Mouse (Mus musculus) gastrocnemius, postnatal 10 days (tissue): Measurements from ENCODE around the gene Usp22. TPM values are rescaled to one million over a fixed set of nuclear protein-coding genes. Genes with fewer than 3 reads are reported as not detected.

Experiments used
- DNase-seq: peaks from one replicate; pipeline ENCODE4 v3.0.0; 2021; ENCODE audit warnings: mixed read lengths
- total RNA-seq, 2 experiments: library from RNA; stranded (reverse); gene quantifications; 2 replicates each; pipeline ENCODE4 v1.2.3; 2021

Usp22 gene
- total RNA-seq, 2 experiments from 2014 or later = 28.1 to 39.3 TPM

DNA sequence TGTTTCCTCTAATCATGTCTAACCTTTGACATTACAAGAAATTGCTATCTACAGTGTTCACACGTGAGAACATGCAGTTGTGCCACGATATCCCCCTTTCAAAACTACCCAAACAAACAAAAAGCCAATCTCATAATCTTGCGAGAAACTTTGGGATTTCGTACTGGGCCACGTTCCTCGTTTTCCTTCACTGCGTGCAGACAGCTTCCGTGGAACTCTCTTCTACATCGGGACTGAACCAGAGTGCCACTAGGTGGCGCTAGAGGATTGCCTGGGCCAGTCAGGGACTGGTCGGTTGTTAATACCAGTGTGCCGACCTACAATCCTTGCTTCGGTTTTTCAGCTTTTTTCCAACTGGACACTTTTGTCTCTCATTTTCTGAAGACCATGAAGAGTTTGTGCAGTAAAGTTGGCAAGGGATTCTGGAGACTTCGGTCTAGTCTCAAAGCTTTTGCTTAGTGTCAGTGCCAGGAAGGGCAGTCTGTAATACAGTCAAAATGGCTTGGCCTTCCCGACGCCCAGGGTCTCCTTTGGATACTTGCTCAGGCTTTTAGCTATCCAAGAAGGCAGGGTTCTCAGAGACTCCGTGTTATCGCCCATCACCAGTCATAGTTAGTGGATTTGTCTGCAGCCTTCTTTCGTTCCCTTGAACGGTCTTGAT lies 70.5 kb downstream of the Usp22 start:
- DNase-seq = peak; percentile 92

DNA sequence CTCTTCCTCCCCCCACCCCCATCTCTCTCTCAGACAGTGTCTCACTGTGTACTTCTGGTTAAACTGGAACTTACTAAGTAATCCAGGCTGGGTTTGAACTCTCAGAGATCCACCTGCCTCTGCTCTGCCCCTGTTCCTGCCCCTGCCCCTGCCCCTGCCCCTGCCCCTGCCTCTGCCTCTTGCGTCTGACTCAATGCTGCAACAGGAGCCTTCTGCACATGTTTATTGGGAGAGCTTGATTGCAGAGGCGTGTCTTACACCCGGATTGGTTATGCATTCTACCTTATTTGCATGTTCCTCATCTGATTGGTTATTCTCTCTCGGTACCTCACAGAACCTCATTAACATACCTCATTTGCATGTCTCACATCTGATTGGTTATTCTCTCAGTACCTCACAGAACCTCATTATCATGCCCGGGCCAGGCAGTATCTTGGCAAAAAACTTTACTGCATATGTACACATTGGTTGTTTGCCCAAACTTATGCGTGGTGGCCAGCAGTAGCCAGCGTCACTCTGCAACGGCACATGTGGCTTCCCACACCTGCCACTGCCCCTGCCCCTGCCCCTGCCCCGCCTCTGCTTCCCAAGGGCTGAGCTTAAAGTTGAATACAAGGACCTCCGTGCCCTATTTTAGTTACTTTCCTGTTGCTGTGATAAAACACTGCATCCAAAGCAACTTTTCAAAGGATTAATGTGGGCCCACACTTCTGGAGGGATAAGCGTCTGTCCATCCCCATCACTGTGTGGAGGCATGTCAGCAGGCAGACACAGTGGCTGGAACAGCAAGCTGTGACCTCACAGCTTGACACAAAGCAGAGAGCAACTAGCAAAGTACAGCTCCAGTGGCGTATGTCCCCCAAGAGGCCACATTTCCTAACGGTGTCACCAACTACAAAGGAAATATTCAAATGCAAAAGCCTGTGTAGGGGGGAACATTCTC lies 72.2 kb downstream of the Usp22 start:
- no peak for DNase-seq

Other genes with a start within 250 kb of the Usp22 start
- gene Map2k3, start 243.0 kb downstream of the Usp22 start, total RNA-seq = 100 to 1,000 TPM; 106 to 115 TPM
- gene Kcnj12, start 152.5 kb downstream of the Usp22 start, total RNA-seq = 10 to 100 TPM; 21.6 to 33.9 TPM
- gene Tnfrsf13b, start 48.3 kb downstream of the Usp22 start, total RNA-seq = 1 to 10 TPM in 1 of 2 experiments, under 1 TPM in 1; 0.61 to 1.2 TPM
- gene Aldh3a1, start 32.5 kb upstream of the Usp22 start, total RNA-seq = under 1 TPM; 0.23 to 0.34 TPM
- gene Aldh3a2, start 92.4 kb upstream of the Usp22 start, total RNA-seq = 10 to 100 TPM; 18.6 to 22.6 TPM
- not detected for gene Slc47a2, start 167.8 kb upstream of the Usp22 start, total RNA-seq
- gene Slc47a1, start 203.3 kb upstream of the Usp22 start, total RNA-seq = 1 to 10 TPM; 4.2 to 5.0 TPM